Mouse (Mus musculus) midbrain, embryonic 13.5 days (tissue): ENCODE measurements around the gene Rbm19. TPM values are rescaled to one million over a fixed set of nuclear protein-coding genes. Genes with fewer than 3 reads are reported as not detected.

Experiments
- ATAC-seq: fragments of 200-750 bp; cut with Nextera tagmentation; 2 replicates; pipeline ENCODE4 v1.8.0; 2017; ENCODE audit warnings: mild to moderate bottlenecking, moderate TSS enrichment, moderate library complexity
- H3K27ac ChIP-seq: fragments of 300-500 bp; sonication (generic); 2 replicates; pipeline ENCODE4 v1.5.1; 2015; ENCODE audit warnings: inconsistent platforms, mild to moderate bottlenecking, moderate library complexity
- H3K27me3 ChIP-seq: fragments of 300-500 bp; sonication (generic); 2 replicates; pipeline ENCODE4 v1.6.1; 2015; ENCODE audit warnings: mild to moderate bottlenecking, inconsistent platforms
- H3K36me3 ChIP-seq: fragments of 300-500 bp; sonication (generic); 2 replicates; pipeline ENCODE4 v1.6.1; 2015; ENCODE audit warnings: mild to moderate bottlenecking, inconsistent platforms
- H3K4me1 ChIP-seq: fragments of 300-500 bp; sonication (generic); replicated peaks from 2 replicates; pipeline ENCODE4 v1.6.1; 2015; ENCODE audit warnings: inconsistent platforms
- H3K4me2 ChIP-seq: fragments of 300-500 bp; sonication (generic); replicated peaks from 2 replicates; pipeline ENCODE4 v1.6.1; 2015; ENCODE audit warnings: moderate library complexity, mild to moderate bottlenecking, inconsistent platforms
- H3K4me3 ChIP-seq: fragments of 300-500 bp; sonication (generic); replicated peaks from 2 replicates; pipeline ENCODE4 v1.5.1; 2015; ENCODE audit warnings: mild to moderate bottlenecking, inconsistent platforms
- H3K9ac ChIP-seq: fragments of 300-500 bp; sonication (generic); replicated peaks from 2 replicates; pipeline ENCODE4 v1.6.1; 2015; ENCODE audit warnings: mild to moderate bottlenecking, inconsistent platforms
- H3K9me3 ChIP-seq: fragments of 300-500 bp; sonication (generic); 2 replicates; pipeline ENCODE4 v1.6.1; 2016; ENCODE audit warnings: mild to moderate bottlenecking, inconsistent platforms
- WGBS: fragments of 180-500 bp; shearing (Covaris S2); methylation state at CpG from one replicate; pipeline ENCODE4 v1.1.7; 2015; 5-methylcytosine and 5-hydroxymethylcytosine counted together
- polyA plus RNA-seq: library from polyadenylated mRNA; unstranded; fragments of >200 nt; fragmentation: Nextera tagmentation; extraction: Ambion mirVana; gene quantifications from 2 replicates; pipeline ENCODE4 v1.2.1, GENCODE M21; 2015

Gene Rbm19
- polyA plus RNA-seq, 1 experiment from 2014 or later: 19.1 TPM

DNA sequence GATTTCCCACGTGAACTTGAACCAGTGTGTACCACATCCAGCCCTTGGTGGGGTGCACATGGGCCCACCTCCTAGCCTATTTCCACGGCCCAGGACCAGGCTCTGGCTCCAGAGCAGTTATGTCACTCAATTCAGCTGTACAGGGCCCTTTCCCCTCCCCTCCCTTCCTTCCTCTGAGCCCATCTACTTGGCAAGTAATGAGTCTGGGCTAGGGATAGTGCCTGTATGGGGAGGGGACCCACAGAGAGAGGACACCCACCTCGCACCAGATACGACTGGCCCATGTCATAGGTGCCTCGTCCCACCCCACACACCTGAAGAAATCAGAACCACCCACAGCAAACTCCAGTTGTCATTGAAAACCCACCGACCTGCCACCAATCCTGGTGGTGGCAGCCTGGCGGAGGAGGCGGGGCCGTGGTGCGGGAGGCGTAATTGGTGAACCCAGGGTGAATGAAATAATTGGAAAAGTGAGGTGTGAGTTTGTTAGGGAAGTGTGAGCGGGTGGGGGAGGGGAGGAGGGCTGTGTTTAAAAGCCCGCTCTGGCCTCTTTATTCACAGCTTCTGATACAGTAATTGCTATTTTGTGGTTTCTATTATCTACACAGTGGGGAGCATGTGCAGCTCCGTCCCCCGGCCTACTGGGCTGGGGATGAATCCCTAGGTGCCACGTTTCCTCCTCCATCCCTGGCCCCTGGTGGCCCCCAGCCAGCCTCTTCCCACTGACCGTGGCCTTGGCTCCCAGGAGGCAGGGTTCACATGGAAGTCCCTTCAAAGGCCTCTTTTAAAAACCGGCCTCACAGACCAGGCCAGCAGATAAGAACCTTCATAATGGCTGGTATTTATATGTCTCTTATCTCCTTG lies 55.8 kb downstream of the Rbm19 start:
- Histone ChIP-seq H3K4me1 (peaks cover 52% of the 10 kb centered on the region), H3K27ac (peak overlapping the region; percentile 83), H3K36me3 (peaks cover 8% of the 10 kb centered on the region; the same call in 1 of the 2 replicates), H3K4me3 (no peak overlapping the region), H3K4me2 (no peak overlapping the region), H3K27me3 (no peaks in the 10 kb centered on the region), H3K9me3 (no peaks in the 10 kb centered on the region), H3K9ac (no peak overlapping the region)
- 64% methylated on average over 18 of the region's 18 CpGs for WGBS
- no peak for ATAC-seq

DNA sequence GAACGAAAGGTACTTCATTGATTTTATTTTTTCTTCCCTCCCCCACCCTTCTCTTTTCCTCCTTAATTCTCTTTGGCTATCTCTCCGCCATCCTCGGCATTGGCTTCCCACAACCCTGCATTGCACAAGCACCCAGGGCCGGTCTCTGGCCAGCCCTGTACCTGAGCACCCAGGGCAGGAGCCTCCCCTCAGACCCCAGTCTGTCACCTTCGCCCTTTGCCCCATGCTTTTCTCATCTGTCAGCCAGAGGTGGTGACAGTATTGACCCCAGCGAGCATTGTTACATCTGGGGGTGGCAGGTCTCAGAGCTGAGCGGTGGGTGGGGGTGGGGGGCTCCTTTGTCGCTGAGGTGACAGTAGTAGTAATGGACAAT lies 56.5 kb downstream of the Rbm19 start:
- H3K4me1 ChIP-seq: peaks cover 46% of the 10 kb centered on the region
- H3K36me3 ChIP-seq: peaks cover 9% of the 10 kb centered on the region; the same call in 1 of the 2 replicates
- H3K4me3 ChIP-seq: no peak overlapping the region
- H3K9ac ChIP-seq: peak overlapping the region; percentile 32; the same call in 1 of the 2 replicates
- H3K9me3 ChIP-seq: no peaks in the 10 kb centered on the region
- no peak for ATAC-seq
- H3K4me2 ChIP-seq: no peak overlapping the region
- WGBS: 84% methylated on average over 8 of the region's 8 CpGs
- peak overlapping the region; percentile 83 for H3K27ac ChIP-seq
- H3K27me3 ChIP-seq: no peaks in the 10 kb centered on the region

DNA sequence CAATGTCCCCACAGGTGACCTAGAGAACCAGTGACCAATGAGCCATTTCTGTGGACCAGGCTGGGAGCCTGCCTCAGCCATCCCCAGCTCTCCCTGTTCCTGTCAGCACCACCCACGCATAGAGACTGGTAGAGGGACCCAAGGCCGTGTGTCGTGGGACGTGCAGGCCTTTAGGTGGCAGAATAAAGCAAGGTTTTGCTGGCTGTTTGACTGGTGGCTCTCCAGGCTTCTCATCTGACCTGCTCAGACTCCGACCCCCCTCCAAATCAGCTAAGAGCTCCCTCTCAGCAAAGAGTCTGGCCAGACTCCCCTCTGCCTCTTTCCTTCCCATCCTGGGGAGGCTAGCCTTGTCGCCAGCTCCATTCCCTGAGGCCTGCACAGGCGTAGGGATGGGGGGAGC lies 58.1 kb downstream of the Rbm19 start:
- ATAC-seq: peak; percentile 73
- H3K4me1 ChIP-seq: peaks cover 51% of the 10 kb centered on the region
- H3K27ac ChIP-seq: peak overlapping the region; percentile 83
- H3K27me3 ChIP-seq: no peaks in the 10 kb centered on the region
- no peak overlapping the region for H3K4me2 ChIP-seq
- 45% methylated on average over 7 of the region's 7 CpGs for WGBS
- no peaks in the 10 kb centered on the region for H3K9me3 ChIP-seq
- H3K4me3 ChIP-seq: no peak overlapping the region
- H3K36me3 ChIP-seq: peaks cover 13% of the 10 kb centered on the region; the same call in 1 of the 2 replicates
- 0 out of 2 replicates have a peak overlapping the region, but pooled peaks have one; percentile 20 for H3K9ac ChIP-seq

DNA sequence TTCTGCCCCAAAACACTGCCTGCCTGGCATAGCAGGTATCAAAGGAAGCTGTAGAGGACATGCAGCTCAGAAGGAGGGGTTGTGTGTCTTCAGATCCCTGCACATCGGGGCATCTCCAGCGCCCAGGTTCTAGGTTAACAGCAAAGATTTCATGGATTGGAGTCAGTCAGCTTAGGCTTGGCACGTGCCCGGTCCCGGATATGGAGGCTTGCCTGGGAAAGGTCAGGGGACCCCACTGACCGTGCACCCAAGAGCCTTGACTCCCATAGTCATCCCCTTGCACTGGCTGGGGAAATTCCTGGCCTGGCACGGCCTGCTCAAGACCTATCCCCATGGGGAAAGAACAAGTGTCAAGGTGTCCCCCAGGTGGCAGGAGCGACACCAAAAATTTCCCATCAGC lies 59.0 kb downstream of the Rbm19 start:
- no peaks in the 10 kb centered on the region for H3K9me3 ChIP-seq
- H3K27ac ChIP-seq: peak overlapping the region; percentile 83
- no peak overlapping the region for H3K4me3 ChIP-seq
- H3K27me3 ChIP-seq: no peaks in the 10 kb centered on the region
- H3K9ac ChIP-seq: no peak overlapping the region
- H3K36me3 ChIP-seq: peaks cover 14% of the 10 kb centered on the region
- WGBS: 90% methylated on average over 8 of the region's 8 CpGs
- H3K4me2 ChIP-seq: no peak overlapping the region
- H3K4me1 ChIP-seq: peaks cover 56% of the 10 kb centered on the region
- no peak for ATAC-seq

DNA sequence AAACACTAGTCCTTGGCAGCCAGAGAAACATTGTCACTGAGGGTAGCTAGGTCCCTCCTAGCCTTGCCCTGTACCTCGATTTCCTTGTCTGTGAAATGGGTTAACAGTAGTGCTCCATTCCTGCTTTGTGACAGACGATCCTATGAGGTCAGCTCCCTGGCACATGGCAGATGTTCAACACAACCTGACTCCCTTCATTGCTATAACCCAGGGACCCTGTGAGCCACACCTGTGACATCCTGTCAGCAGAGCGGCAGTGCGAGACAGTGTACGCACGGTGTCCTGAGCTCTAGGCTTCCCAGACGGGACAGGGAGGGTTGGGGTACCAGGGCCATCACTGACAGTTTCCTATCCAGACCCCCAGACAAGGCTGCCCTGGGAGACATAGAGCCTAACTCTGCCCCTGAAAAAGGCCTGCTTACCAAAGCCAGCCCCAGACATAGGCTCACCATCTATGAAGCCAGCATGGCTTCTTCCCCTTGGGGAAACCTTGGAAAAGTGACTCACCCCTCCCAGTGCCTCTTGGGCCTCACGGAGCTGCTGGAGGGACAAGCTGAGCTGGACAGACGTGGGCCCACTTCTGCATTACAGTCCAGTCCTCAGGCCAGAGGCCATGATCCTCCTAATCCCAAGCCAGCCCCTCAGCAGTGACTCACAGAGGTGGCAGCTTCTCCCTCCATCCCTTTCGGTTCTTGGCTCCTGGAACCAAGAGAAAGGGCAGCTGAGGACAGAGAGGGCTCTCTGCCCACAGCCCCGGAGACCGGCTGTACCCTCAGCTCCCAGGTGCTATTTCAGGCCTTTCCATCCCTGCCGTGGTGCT lies 60.2 kb downstream of the Rbm19 start:
- H3K27me3 ChIP-seq: no peaks in the 10 kb centered on the region
- H3K36me3 ChIP-seq: peaks cover 16% of the 10 kb centered on the region
- H3K9me3 ChIP-seq: 0 out of 2 replicates have a peak, but pooled peaks cover 4% of the 10 kb centered on the region
- H3K9ac ChIP-seq: no peak overlapping the region
- no peak overlapping the region for H3K4me2 ChIP-seq
- peaks cover 56% of the 10 kb centered on the region for H3K4me1 ChIP-seq
- no peak overlapping the region for H3K4me3 ChIP-seq
- ATAC-seq: no peak
- 0 out of 2 replicates have a peak overlapping the region, but pooled peaks have one; percentile 83 for H3K27ac ChIP-seq
- whole genome bisulfite sequencing: 93% methylated on average over 13 of the region's 13 CpGs

DNA sequence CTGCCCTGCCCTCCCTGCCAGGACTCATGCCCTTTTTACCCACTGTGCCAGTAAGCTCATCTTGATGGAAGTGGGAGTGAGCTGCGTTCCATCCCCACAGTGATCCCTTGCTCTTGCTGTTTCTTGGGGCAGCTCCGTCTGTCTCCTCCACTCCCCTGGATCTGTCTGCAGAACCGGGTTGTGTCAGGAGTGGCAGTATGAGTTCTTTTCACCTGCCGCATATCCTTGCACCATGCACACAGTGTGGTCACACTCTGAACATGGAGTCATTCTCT lies 60.7 kb downstream of the Rbm19 start:
- peaks cover 52% of the 10 kb centered on the region for H3K4me1 ChIP-seq
- 97% methylated on average over 4 of the region's 4 CpGs for WGBS
- no peak for ATAC-seq
- no peak overlapping the region for H3K4me2 ChIP-seq
- no peak overlapping the region for H3K9ac ChIP-seq
- no peak overlapping the region for H3K4me3 ChIP-seq
- peaks cover 16% of the 10 kb centered on the region for H3K36me3 ChIP-seq
- 0 out of 2 replicates have a peak, but pooled peaks cover 4% of the 10 kb centered on the region for H3K9me3 ChIP-seq
- no peak overlapping the region for H3K27ac ChIP-seq
- no peaks in the 10 kb centered on the region for H3K27me3 ChIP-seq

DNA sequence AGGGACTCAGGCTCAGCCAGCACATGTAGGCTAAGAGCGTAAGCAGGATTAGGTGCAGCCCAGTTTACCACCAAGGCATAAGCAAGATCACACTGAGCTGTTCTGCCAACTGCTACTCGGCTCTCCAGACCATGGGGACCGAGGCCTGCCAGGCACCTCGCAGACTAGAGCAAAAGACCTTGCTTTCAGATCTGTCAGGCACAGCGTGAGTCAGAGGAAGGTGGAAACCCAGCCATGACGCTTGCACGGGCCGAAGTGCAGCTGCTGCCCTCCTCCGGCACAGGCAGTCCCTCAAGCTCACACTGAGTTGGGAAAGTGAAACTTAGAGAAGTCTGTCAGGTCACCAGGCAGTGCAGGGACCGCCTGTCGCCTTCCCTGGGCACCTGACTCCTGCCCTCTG lies 63.8 kb downstream of the Rbm19 start:
- H3K27ac ChIP-seq: no peak overlapping the region
- 0 out of 2 replicates have a peak, but pooled peaks cover 4% of the 10 kb centered on the region for H3K9me3 ChIP-seq
- H3K36me3 ChIP-seq: peaks cover 16% of the 10 kb centered on the region
- H3K9ac ChIP-seq: no peak overlapping the region
- no peak for ATAC-seq
- no peaks in the 10 kb centered on the region for H3K27me3 ChIP-seq
- WGBS: 96% methylated on average over 11 of the region's 11 CpGs
- H3K4me3 ChIP-seq: no peak overlapping the region
- peaks cover 37% of the 10 kb centered on the region for H3K4me1 ChIP-seq
- no peak overlapping the region for H3K4me2 ChIP-seq

DNA sequence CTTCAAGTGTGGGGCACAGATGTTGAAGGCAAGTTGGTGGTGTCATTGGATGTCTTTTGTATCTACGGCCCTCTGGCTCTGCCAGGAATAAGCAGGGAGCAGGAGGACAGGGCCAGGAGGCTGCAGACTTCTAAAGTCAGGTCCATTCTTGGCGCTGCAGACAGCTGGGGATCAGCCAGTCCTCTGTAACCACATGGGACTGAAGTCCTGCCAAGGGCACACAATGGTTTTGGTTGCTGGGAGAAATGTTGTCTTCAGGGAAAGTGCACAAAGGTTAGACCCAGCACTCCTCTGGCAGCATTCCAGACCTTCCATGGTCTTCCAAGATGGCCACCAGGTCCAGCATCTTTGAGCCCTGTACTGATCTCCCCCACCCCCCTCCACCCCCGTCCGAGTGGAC lies 65.1 kb downstream of the Rbm19 start:
- H3K4me3 ChIP-seq: no peak overlapping the region
- 95% methylated on average over 4 of the region's 4 CpGs for whole genome bisulfite sequencing

DNA sequence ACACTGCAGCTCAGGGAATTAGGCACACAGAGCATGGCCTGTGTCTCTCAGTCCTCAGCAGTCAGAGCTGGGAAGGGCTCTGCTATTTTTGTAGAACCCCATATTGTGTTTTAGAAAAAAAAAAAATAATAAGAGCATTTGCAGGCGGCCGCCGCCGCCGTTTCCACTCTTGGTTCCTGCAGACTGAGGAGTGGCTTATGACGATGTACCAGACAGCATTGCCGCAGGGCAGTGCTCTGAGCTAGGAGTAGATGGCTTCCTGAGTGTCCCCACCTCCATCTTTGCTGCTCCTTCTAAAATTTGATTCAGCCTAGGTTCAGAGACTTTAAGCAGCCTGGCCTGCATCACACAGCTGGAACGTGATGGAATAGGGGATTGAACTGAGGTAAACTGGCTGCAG lies 67.1 kb downstream of the Rbm19 start:
- 0 out of 2 replicates have a peak, but pooled peaks cover 4% of the 10 kb centered on the region for H3K9me3 ChIP-seq
- no peak overlapping the region for H3K4me3 ChIP-seq
- ATAC-seq: no peak
- H3K36me3 ChIP-seq: peaks cover 4% of the 10 kb centered on the region; the same call in 1 of the 2 replicates
- no peak overlapping the region for H3K4me2 ChIP-seq
- no peak overlapping the region for H3K9ac ChIP-seq
- peaks cover 29% of the 10 kb centered on the region for H3K4me1 ChIP-seq
- no peaks in the 10 kb centered on the region for H3K27me3 ChIP-seq
- H3K27ac ChIP-seq: peak overlapping the region; percentile 12; the same call in 1 of the 2 replicates
- 76% methylated on average over 8 of the region's 8 CpGs for WGBS

More for the DNA sequence above, 65.1 kb downstream of the Rbm19 start:
- Histone ChIP-seq H3K4me1 (peaks cover 29% of the 10 kb centered on the region), H3K27me3 (no peaks in the 10 kb centered on the region), H3K9me3 (0 out of 2 replicates have a peak, but pooled peaks cover 4% of the 10 kb centered on the region), H3K27ac (no peak overlapping the region), H3K9ac (no peak overlapping the region), H3K36me3 (peaks cover 12% of the 10 kb centered on the region), H3K4me2 (no peak overlapping the region)
- ATAC-seq: no peak

DNA sequence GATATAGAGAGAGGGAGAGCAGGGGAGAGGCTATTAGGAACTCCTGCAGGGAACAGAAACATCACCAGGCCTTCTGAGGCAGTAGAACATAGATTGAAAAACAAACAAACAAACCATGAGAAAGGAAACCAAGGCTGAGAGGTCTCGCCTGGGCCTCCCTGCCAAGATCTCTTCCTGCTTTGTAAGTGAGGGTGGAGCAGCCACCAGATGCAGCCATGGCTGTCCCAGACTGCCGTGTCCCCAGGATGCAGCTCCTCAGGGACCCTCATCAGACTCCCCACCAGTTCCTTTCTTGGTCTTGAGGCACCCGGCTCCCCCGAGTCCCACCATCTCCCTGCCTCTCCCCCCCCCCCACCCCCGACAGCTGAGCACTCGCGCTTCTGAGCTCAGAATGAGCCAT lies 67.5 kb downstream of the Rbm19 start:
- no peak overlapping the region for H3K9ac ChIP-seq
- 68% methylated on average over 5 of the region's 7 CpGs for WGBS

DNA sequence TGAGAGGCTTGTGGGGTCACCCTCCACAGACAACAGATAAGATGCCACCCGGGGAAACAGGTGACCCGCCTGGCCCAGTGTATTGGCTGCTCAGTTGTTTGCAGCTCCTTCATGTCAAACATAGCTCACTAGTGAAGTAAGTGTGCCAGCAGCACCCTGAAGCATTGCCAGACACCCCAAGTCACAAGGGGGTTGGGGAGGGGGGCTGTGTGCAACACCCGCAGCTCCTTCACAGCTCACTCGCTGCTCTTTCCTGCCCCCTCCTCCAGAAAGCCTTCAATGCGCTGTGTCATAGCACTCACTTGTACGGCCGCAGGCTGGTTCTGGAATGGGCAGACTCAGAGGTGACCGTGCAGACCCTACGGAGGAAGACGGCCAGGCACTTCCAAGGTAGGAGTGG lies 69.7 kb downstream of the Rbm19 start:
- no peaks in the 10 kb centered on the region for H3K27me3 ChIP-seq
- 94% methylated on average over 10 of the region's 10 CpGs for WGBS
- H3K36me3 ChIP-seq: no peaks in the 10 kb centered on the region
- no peak overlapping the region for H3K9ac ChIP-seq
- peaks cover 33% of the 10 kb centered on the region for H3K4me1 ChIP-seq
- H3K9me3 ChIP-seq: no peaks in the 10 kb centered on the region
- no peak overlapping the region for H3K4me3 ChIP-seq
- no peak for ATAC-seq
- no peak overlapping the region for H3K4me2 ChIP-seq
- no peak overlapping the region for H3K27ac ChIP-seq

More for the DNA sequence above, 67.5 kb downstream of the Rbm19 start:
- no peak for ATAC-seq
- Histone ChIP-seq H3K9me3 (0 out of 2 replicates have a peak, but pooled peaks cover 4% of the 10 kb centered on the region), H3K4me3 (no peak overlapping the region), H3K4me2 (no peak overlapping the region), H3K36me3 (peaks cover 4% of the 10 kb centered on the region; the same call in 1 of the 2 replicates), H3K27ac (no peak overlapping the region), H3K27me3 (no peaks in the 10 kb centered on the region), H3K4me1 (peaks cover 26% of the 10 kb centered on the region)

DNA sequence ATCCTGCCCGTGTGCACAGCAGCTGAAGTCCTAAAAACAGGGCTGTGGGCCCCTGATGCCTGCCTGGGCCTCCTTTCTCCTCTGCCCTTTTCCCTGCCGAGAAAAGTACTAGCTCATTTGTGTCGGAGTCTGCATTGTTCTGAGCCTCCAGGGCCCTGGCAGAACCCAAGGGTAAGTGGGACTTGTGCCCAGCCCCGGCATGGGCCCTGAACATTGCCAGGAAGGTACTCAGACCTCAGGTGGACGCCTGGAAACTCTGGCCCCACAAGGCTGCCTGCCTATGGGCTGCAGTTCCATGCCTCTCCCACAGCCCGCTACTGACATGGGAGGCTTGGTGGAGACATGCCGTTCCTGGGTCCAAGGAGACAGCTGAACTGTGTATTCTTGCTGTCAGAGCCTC lies 72.3 kb downstream of the Rbm19 start:
- 0 out of 2 replicates have a peak overlapping the region, but pooled peaks have one; percentile 24 for H3K9ac ChIP-seq

More for the DNA sequence above, 72.3 kb downstream of the Rbm19 start:
- Histone ChIP-seq H3K36me3 (no peaks in the 10 kb centered on the region), H3K4me3 (no peak overlapping the region), H3K4me1 (peaks cover 52% of the 10 kb centered on the region), H3K27ac (no peak overlapping the region), H3K9me3 (no peaks in the 10 kb centered on the region), H3K4me2 (no peak overlapping the region), H3K27me3 (no peaks in the 10 kb centered on the region)
- no peak for ATAC-seq
- WGBS: 75% methylated on average over 7 of the region's 7 CpGs
